Mouse (Mus musculus) Patski (cell line): ENCODE measurements around the gene Mgat5. TPM values are rescaled to one million over a fixed set of nuclear protein-coding genes. Genes with fewer than 3 reads are reported as not detected.

Experiments
- ATAC-seq: fragments of 100-300 bp; one replicate; pipeline ENCODE4 v1.8.0; 2021
- CTCF ChIA-PET: fragments of 350-600 bp; sonication (Branson Sonifier 250); formaldehyde crosslinking; loops from one replicate; lab custom pipeline; 2022; ENCODE audit warnings: inconsistent platforms; lab: Charles Lee
- POLR2A ChIA-PET: fragments of 350-600 bp; sonication (Branson Sonifier 250); formaldehyde crosslinking; loops from one replicate; lab custom pipeline; 2022; ENCODE audit warnings: antibody characterized with exemption, inconsistent platforms; lab: Charles Lee
- DNase-seq: peaks from one replicate; pipeline ENCODE4 v3.0.0-alpha.2; 2011; ENCODE audit warnings: low read depth, low spot score
- H3K27me3 ChIP-seq: fragments of 371-371 bp; one replicate; pipeline ENCODE4 v1.5.1; 2021
- CTCF ChIP-seq: fragments of 100-300 bp; IDR thresholded peaks from one replicate; pipeline ENCODE4 v1.5.1; 2021
- in situ Hi-C: fragments of 300-500 bp; cut with MboI; formaldehyde crosslinking; loops from 3 replicates; pipeline ENCODE4 v1.11.1; 2018; ENCODE audit warnings: low pct_unique_long_range_greater_than_20kb, mixed read lengths
- polyA plus RNA-seq: library from polyadenylated mRNA; unstranded; gene quantifications from one replicate; pipeline ENCODE4 v1.2.3, GENCODE M21; 2021

Mgat5 gene
- polyA plus RNA-seq, 1 experiment from 2014 or later = 6.6 TPM

- ATAC-seq = no peak
- CTCF ChIA-PET = interaction anchor here (1.4 kb wide), 1 partner anchor 24 kb away, joined by 3 read pairs; no protein-coding TSS in a partner anchor
- no peaks in the 10 kb centered on the region for H3K27me3 ChIP-seq
- POLR2A ChIA-PET = no interaction called here
- in situ Hi-C loops = no loop called here
- no peak for TF ChIP-seq CTCF
- DNase-seq = no peak
Measured at GRCm38 (mm10) chr1:127315763-127316627, 111.2 kb downstream of the Mgat5 start.

- in situ Hi-C loops = no loop called here
- ATAC-seq = no peak
- POLR2A ChIA-PET = no interaction called here
- no peak for TF ChIP-seq CTCF
- no peak for DNase-seq
- no peaks in the 10 kb centered on the region for H3K27me3 ChIP-seq
- CTCF ChIA-PET = interaction anchor here (1.4 kb wide), 1 partner anchor 25 kb away, joined by 3 read pairs; no protein-coding TSS in a partner anchor
Measured at GRCm38 (mm10) chr1:127316651-127317050, 111.8 kb downstream of the Mgat5 start.

- ChIA-PET CTCF (interaction anchor here (0.9 kb wide), 1 partner anchor 25 kb away, joined by 3 read pairs; no protein-coding TSS in a partner anchor), POLR2A (no interaction called here)
- no peak for ATAC-seq
- DNase-seq = no peak
- no peak for TF ChIP-seq CTCF
- in situ Hi-C loops = no loop called here
- H3K27me3 ChIP-seq = no peaks in the 10 kb centered on the region
Measured at GRCm38 (mm10) chr1:127317541-127317940, 112.7 kb downstream of the Mgat5 start.

DNA sequence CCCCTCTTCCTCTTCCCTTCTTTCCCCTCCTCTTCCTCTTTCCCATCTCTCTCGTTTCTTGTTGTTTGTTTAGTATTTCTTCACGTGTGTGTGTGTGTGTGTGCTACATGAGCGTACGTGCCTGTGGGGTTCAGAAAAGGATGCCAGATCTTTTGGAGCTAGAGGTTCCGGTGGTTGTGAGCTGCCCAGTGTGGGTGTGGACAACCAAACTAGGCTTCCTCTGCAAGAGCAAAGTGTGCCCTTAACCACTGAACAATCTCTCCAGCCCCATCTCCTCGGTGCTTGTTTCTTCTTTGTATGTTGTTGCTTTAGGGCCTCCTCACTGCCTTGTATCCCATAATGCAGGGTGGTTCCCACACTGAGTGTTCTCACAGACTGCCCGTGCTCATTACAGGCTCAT lies 113.7 kb downstream of the Mgat5 start:
- TF ChIP-seq CTCF = no peak
- in situ Hi-C loops = no loop called here
- CTCF ChIA-PET = interaction anchor here (0.9 kb wide), 1 partner anchor 24 kb away, joined by 3 read pairs; no protein-coding TSS in a partner anchor
- POLR2A ChIA-PET = interaction anchor here (0.7 kb wide), 2 partner anchors 8 to 12 kb away, joined by 3 read pairs; no protein-coding TSS in a partner anchor
- no peak for DNase-seq
- no peak for ATAC-seq
- H3K27me3 ChIP-seq = no peaks in the 10 kb centered on the region

DNA sequence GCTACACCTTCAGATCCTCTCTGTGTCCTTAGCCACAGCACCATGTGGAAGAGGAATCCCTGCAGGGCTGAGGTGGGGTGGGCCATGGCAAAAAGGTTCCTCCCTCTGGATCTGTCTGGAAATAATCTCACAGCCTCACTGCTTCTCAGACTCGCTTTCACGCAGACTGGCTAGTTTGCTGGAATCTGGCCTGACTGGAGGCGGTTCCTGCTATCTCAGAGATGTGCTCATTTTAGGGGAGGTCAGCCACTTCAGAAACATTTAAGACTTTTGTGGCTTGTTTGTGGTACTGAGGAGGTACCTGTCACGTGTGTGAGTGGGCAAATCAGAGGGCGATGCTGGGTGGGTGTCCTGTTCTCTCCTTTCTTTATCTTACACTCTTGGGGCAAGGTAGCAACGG lies 115.0 kb downstream of the Mgat5 start:
- no peaks in the 10 kb centered on the region for H3K27me3 ChIP-seq
- DNase-seq (no peak), ATAC-seq (no peak)
- TF ChIP-seq CTCF = no peak
- POLR2A ChIA-PET = no interaction called here
- in situ Hi-C loops = no loop called here
- CTCF ChIA-PET = no interaction called here

GRCm38 (mm10) chr1:127320956-127321355 lies 116.1 kb downstream of the Mgat5 start:
- POLR2A ChIA-PET = no interaction called here
- CTCF ChIA-PET = no interaction called here
- DNase-seq = no peak
- no peaks in the 10 kb centered on the region for H3K27me3 ChIP-seq
- TF ChIP-seq CTCF = no peak
- in situ Hi-C loops = no loop called here
- ATAC-seq = no peak

GRCm38 (mm10) chr1:127321638-127322037 lies 116.8 kb downstream of the Mgat5 start:
- DNase-seq (no peak), ATAC-seq (no peak)
- POLR2A ChIA-PET = no interaction called here
- no peak for TF ChIP-seq CTCF
- in situ Hi-C loops = no loop called here
- CTCF ChIA-PET = no interaction called here
- no peaks in the 10 kb centered on the region for H3K27me3 ChIP-seq

- POLR2A ChIA-PET = interaction anchor here (0.6 kb wide), 1 partner anchor 40 kb away, joined by 4 read pairs; no protein-coding TSS in a partner anchor
- in situ Hi-C loops = no loop called here
- DNase-seq = no peak
- no peak for ATAC-seq
- TF ChIP-seq CTCF = no peak
- H3K27me3 ChIP-seq = no peaks in the 10 kb centered on the region
- CTCF ChIA-PET = no interaction called here
Measured at GRCm38 (mm10) chr1:127322169-127322805, 117.5 kb downstream of the Mgat5 start.

GRCm38 (mm10) chr1:127325601-127326198 lies 120.9 kb downstream of the Mgat5 start:
- no peak for TF ChIP-seq CTCF
- DNase-seq (no peak), ATAC-seq (no peak)
- CTCF ChIA-PET = interaction anchor here (1.3 kb wide), 1 partner anchor 15 kb away, joined by 3 read pairs; no protein-coding TSS in a partner anchor
- in situ Hi-C loops = no loop called here
- H3K27me3 ChIP-seq = no peaks in the 10 kb centered on the region
- POLR2A ChIA-PET = no interaction called here

DNA sequence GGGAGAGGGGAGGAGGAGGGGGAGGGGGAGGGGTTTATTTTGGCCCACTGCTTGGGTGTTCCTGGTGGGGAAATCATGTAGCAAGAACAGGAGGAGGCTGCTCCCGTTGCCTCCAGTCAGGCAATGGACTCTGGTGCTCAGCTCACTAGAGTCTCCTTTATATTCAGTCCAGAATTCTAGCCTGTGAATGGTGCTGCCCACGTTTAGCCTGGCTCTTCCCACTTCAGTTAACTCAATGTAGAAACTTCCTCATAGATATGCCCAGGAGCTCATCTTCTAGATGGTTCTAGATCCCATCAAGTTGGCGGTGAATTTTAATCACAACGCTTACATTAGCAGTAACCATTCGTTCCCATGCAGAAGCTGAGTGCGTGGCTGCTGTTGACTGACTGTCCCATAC lies 123.0 kb downstream of the Mgat5 start:
- TF ChIP-seq CTCF = no peak
- DNase-seq (no peak), ATAC-seq (no peak)
- no peaks in the 10 kb centered on the region for H3K27me3 ChIP-seq
- ChIA-PET CTCF (no interaction called here), POLR2A (no interaction called here)
- in situ Hi-C loops = no loop called here
